Mouse (Mus musculus) mouse embryonic stem cell (cell line): ENCODE data around the gene Cck.
"Not testable (repeated sequence)": the region's sequence is repeated elsewhere in the genome, so short reads cannot be mapped to it uniquely, and the experiment has no call there.

Experiments
- in situ Hi-C, 2 experiments: fragments of 300-500 bp; cut with MboI; formaldehyde crosslinking; loops; 1 replicate in 1 of 2; 3 replicates in 1 of 2; pipeline ENCODE4 v1.14.3; 2019 to 2020; ENCODE audit warnings: low sequenced_read_pairs in 2 of 2, low pct_unique_long_range_greater_than_20kb in 1 of 2, mixed read lengths in 1 of 2; ENCODE audit not compliant: unreplicated experiment in 1 of 2

The Cck gene

GRCm38 (mm10) chr9:121474771-121475170, 20.7 kb downstream of the Cck start:
- in situ Hi-C loops, result loop anchor here (10.0 to 25.0 kb wide), 2 partner anchors 213 to 220 kb away; no protein-coding TSS in a partner anchor

- in situ Hi-C loops, result loop anchor here (10.0 kb wide), 1 partner anchor 215 kb away; no protein-coding TSS in a partner anchor
Observed at GRCm38 (mm10) chr9:121469711-121470110, 25.8 kb downstream of the Cck start.

- in situ Hi-C loops, result no loop called here
Observed at GRCm38 (mm10) chr9:121467460-121467859, 28.0 kb downstream of the Cck start.

- in situ Hi-C loops, result no loop called here
Observed at GRCm38 (mm10) chr9:121460527-121460926, 35.0 kb downstream of the Cck start.

GRCm38 (mm10) chr9:121459950-121460349, 35.5 kb downstream of the Cck start:
- in situ Hi-C loops, result no loop called here

GRCm38 (mm10) chr9:121458466-121458865, 37.0 kb downstream of the Cck start:
- in situ Hi-C loops, result no loop called here

- in situ Hi-C loops, result no loop called here
Observed at GRCm38 (mm10) chr9:121456739-121457515, 38.6 kb downstream of the Cck start.

GRCm38 (mm10) chr9:121454891-121455290, 40.6 kb downstream of the Cck start:
- in situ Hi-C loops, result no loop called here

- in situ Hi-C loops, result not testable (repeated sequence)
Observed at GRCm38 (mm10) chr9:121452342-121452942, 43.1 kb downstream of the Cck start.

GRCm38 (mm10) chr9:121446431-121446831, 49.1 kb downstream of the Cck start:
- in situ Hi-C loops, result no loop called here

GRCm38 (mm10) chr9:121445364-121445763, 50.1 kb downstream of the Cck start:
- in situ Hi-C loops, result no loop called here

GRCm38 (mm10) chr9:121444367-121444707, 51.2 kb downstream of the Cck start:
- in situ Hi-C loops, result no loop called here

- in situ Hi-C loops, result no loop called here
Observed at GRCm38 (mm10) chr9:121443696-121444366, 51.7 kb downstream of the Cck start.

GRCm38 (mm10) chr9:121442145-121442544, 53.3 kb downstream of the Cck start:
- in situ Hi-C loops, result no loop called here
